Mouse (Mus musculus): ENCODE measurements around the gene Nudt14. TPM values are rescaled to one million over a fixed set of nuclear protein-coding genes. Genes with fewer than 3 reads are reported as not detected.

Nudt14 gene
- polyA plus RNA-seq, 1 experiment from 2014 or later = 53.1 TPM

- Histone ChIP-seq H3K4me1 (ENCODE audit: control insufficient read depth, insufficient read depth, low read length) (peaks cover 27% of the 10 kb centered on the region), H3K9ac (ENCODE audit: low read depth, low read length) (no peak overlapping the region), H3K27me3 (ENCODE audit: control insufficient read depth, insufficient read depth, low read depth, low read length) (peaks cover 5% of the 10 kb centered on the region; the same call in 1 of the 2 replicates)
Measured at GRCm38 (mm10) chr12:112927265-112927664, 14.7 kb downstream of the Nudt14 start.

DNA sequence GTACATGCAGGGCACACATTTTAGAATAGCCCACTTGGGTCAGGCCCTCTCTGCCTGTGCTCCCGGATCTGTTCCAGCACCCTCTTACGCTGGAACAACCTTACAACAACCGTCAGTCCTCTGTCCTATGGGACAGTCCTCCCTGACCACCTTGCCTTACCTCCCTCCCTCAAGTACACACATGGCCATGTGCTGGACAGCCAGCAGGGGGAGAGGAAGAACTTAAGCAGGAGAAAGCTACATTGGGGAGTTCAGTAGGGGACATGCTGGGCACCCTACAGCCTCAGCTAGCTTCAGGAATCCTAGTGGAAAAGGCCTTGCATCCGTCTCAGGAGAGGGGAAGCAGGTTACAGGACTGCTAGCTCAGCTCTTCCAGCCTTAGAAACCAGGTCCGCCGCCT is 16.0 kb downstream of the Nudt14 start:
- H3K36me3 ChIP-seq (ENCODE audit: control insufficient read depth, insufficient read depth, low read length) = no peaks in the 10 kb centered on the region; the same call in 1 of the 2 replicates
- no peak overlapping the region for H3K9ac ChIP-seq (ENCODE audit: low read depth, low read length)
- 76% methylated on average over 6 of the region's 6 CpGs for WGBS
- H3K27me3 ChIP-seq (ENCODE audit: control insufficient read depth, insufficient read depth, low read depth, low read length) = peaks cover 2% of the 10 kb centered on the region; the same call in 1 of the 2 replicates
- no peak overlapping the region for H3K4me3 ChIP-seq (ENCODE audit: low read depth, low read length)
- H3K4me2 ChIP-seq (ENCODE audit: low read length) = no peak overlapping the region
- peaks cover 27% of the 10 kb centered on the region for H3K4me1 ChIP-seq (ENCODE audit: control insufficient read depth, insufficient read depth, low read length)
- no peaks in the 10 kb centered on the region for H3K9me3 ChIP-seq (replicated peaks; ENCODE audit: control insufficient read depth, low read length, poor library complexity, severe bottlenecking)
- no peak overlapping the region for H3K27ac ChIP-seq (ENCODE audit: low read length)
- ATAC-seq = no peak

More at GRCm38 (mm10) chr12:112927265-112927664, 14.7 kb downstream of the Nudt14 start:
- H3K9me3 ChIP-seq (replicated peaks; ENCODE audit: control insufficient read depth, low read length, poor library complexity, severe bottlenecking) = no peaks in the 10 kb centered on the region
- 72% methylated on average over 14 of the region's 14 CpGs for WGBS
- H3K4me3 ChIP-seq (ENCODE audit: low read depth, low read length) = peak overlapping the region; percentile 8; the same call in 1 of the 2 replicates
- no peak overlapping the region for H3K27ac ChIP-seq (ENCODE audit: low read length)
- H3K4me2 ChIP-seq (ENCODE audit: low read length) = peak overlapping the region; percentile 74
- no peaks in the 10 kb centered on the region; the same call in 1 of the 2 replicates for H3K36me3 ChIP-seq (ENCODE audit: control insufficient read depth, insufficient read depth, low read length)
- ATAC-seq = no peak

GRCm38 (mm10) chr12:112922541-112922940 is 19.4 kb downstream of the Nudt14 start:
- peaks cover 9% of the 10 kb centered on the region; the same call in 1 of the 2 replicates for H3K36me3 ChIP-seq (ENCODE audit: control insufficient read depth, insufficient read depth, low read length)
- WGBS = 16% methylated on average over 3 of the region's 3 CpGs
- ATAC-seq = 0 out of 2 replicates have a peak, but pooled peaks have one; percentile 11

DNA sequence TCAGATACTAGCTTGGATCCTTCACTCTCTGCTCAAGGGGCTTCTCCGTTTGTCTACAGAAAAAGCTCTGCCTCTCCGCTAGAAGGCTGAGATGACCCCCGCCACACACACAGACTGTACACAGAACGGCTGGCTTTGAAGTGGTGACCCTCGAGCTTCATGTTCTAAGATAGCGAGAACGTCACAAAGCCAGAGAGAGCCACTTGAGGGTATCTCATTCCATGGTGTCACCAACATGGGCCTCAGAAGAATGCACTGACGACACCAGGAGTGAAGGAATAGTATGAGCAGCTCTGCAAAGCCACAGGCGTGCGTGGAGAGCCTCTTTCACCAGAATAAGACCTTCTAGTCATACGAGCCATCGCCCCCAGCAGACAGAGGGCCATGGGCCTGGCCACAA is 20.4 kb downstream of the Nudt14 start:
- no peak overlapping the region for H3K4me2 ChIP-seq (ENCODE audit: low read length)
- no peak overlapping the region for H3K27ac ChIP-seq (ENCODE audit: low read length)
- no peak overlapping the region for H3K9ac ChIP-seq (ENCODE audit: low read depth, low read length)
- no peaks in the 10 kb centered on the region for H3K9me3 ChIP-seq (replicated peaks; ENCODE audit: control insufficient read depth, low read length, poor library complexity, severe bottlenecking)
- no peak overlapping the region for H3K4me3 ChIP-seq (ENCODE audit: low read depth, low read length)
- peaks cover 8% of the 10 kb centered on the region for H3K4me1 ChIP-seq (ENCODE audit: control insufficient read depth, insufficient read depth, low read length)
- 83% methylated on average over 12 of the region's 12 CpGs for WGBS
- H3K36me3 ChIP-seq (ENCODE audit: control insufficient read depth, insufficient read depth, low read length) = peaks cover 10% of the 10 kb centered on the region; the same call in 1 of the 2 replicates
- no peaks in the 10 kb centered on the region for H3K27me3 ChIP-seq (ENCODE audit: control insufficient read depth, insufficient read depth, low read depth, low read length)
- no peak for ATAC-seq

More at GRCm38 (mm10) chr12:112922541-112922940, 19.4 kb downstream of the Nudt14 start:
- Histone ChIP-seq H3K9ac (ENCODE audit: low read depth, low read length) (no peak overlapping the region), H3K4me2 (ENCODE audit: low read length) (no peak overlapping the region), H3K9me3 (replicated peaks; ENCODE audit: control insufficient read depth, low read length, poor library complexity, severe bottlenecking) (no peaks in the 10 kb centered on the region), H3K4me1 (ENCODE audit: control insufficient read depth, insufficient read depth, low read length) (peaks cover 17% of the 10 kb centered on the region), H3K27me3 (ENCODE audit: control insufficient read depth, insufficient read depth, low read depth, low read length) (peaks cover 2% of the 10 kb centered on the region; the same call in 1 of the 2 replicates), H3K4me3 (ENCODE audit: low read depth, low read length) (no peak overlapping the region), H3K27ac (ENCODE audit: low read length) (no peak overlapping the region)

- WGBS = 65% methylated on average over 8 of the region's 8 CpGs
- no peak overlapping the region for H3K27ac ChIP-seq (ENCODE audit: low read length)
- H3K27me3 ChIP-seq (ENCODE audit: control insufficient read depth, insufficient read depth, low read depth, low read length) = no peaks in the 10 kb centered on the region
- no peak overlapping the region for H3K4me3 ChIP-seq (ENCODE audit: low read depth, low read length)
- peaks cover 3% of the 10 kb centered on the region for H3K4me1 ChIP-seq (ENCODE audit: control insufficient read depth, insufficient read depth, low read length)
- H3K9me3 ChIP-seq (replicated peaks; ENCODE audit: control insufficient read depth, low read length, poor library complexity, severe bottlenecking) = no peaks in the 10 kb centered on the region
- H3K9ac ChIP-seq (ENCODE audit: low read depth, low read length) = no peak overlapping the region
- ATAC-seq = no peak
- H3K4me2 ChIP-seq (ENCODE audit: low read length) = no peak overlapping the region
- peaks cover 37% of the 10 kb centered on the region for H3K36me3 ChIP-seq (ENCODE audit: control insufficient read depth, insufficient read depth, low read length)
Measured at GRCm38 (mm10) chr12:112917906-112918305, 24.0 kb downstream of the Nudt14 start.

GRCm38 (mm10) chr12:112917486-112917885 is 24.4 kb downstream of the Nudt14 start:
- no peaks in the 10 kb centered on the region; the same call in 1 of the 2 replicates for H3K4me1 ChIP-seq (ENCODE audit: control insufficient read depth, insufficient read depth, low read length)
- H3K4me3 ChIP-seq (ENCODE audit: low read depth, low read length) = no peak overlapping the region
- H3K27me3 ChIP-seq (ENCODE audit: control insufficient read depth, insufficient read depth, low read depth, low read length) = no peaks in the 10 kb centered on the region
- H3K4me2 ChIP-seq (ENCODE audit: low read length) = no peak overlapping the region
- H3K9ac ChIP-seq (ENCODE audit: low read depth, low read length) = no peak overlapping the region
- no peak for ATAC-seq
- no peak overlapping the region for H3K27ac ChIP-seq (ENCODE audit: low read length)
- no peaks in the 10 kb centered on the region for H3K9me3 ChIP-seq (replicated peaks; ENCODE audit: control insufficient read depth, low read length, poor library complexity, severe bottlenecking)
- peaks cover 40% of the 10 kb centered on the region for H3K36me3 ChIP-seq (ENCODE audit: control insufficient read depth, insufficient read depth, low read length)
- WGBS = 75% methylated on average over 11 of the region's 11 CpGs

DNA sequence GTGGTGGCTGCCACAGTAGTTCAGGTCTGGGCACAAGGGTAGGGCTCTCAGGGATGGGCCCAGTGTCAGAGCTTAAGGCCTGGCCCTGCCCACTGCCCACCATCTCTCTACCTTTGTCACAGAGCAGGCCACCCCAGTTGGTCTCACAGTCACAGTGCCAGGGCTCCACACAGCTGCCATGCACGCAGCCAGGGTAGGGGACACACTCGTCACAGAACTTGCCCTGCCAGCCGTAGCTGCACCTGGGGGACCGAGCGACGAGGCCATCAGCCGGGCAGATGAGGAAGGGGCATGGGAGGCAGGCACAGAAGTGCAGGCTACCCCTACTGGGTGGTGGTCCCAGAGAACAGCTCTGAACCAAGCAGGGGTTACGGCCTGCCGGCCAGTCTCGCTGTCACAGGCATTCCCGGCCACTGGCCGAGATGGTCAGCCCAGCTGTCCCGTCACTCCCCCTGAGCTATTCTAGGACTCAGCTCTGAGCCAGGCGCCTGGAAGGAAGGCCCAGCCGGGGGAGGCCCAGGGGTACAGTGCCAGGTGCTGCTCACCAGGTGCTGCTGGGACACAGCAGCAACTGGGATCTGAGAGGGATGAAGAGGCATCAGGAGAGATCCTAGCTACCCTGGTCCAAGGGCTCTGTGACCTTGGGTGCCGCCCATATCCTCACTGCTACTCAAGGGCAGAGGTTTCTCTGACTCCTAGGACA is 25.1 kb downstream of the Nudt14 start:
- no peak overlapping the region for H3K4me3 ChIP-seq (ENCODE audit: low read depth, low read length)
- H3K36me3 ChIP-seq (ENCODE audit: control insufficient read depth, insufficient read depth, low read length) = peaks cover 42% of the 10 kb centered on the region
- no peak overlapping the region for H3K9ac ChIP-seq (ENCODE audit: low read depth, low read length)
- H3K27me3 ChIP-seq (ENCODE audit: control insufficient read depth, insufficient read depth, low read depth, low read length) = no peaks in the 10 kb centered on the region
- no peak overlapping the region for H3K27ac ChIP-seq (ENCODE audit: low read length)
- 85% methylated on average over 16 of the region's 16 CpGs for WGBS
- no peak overlapping the region for H3K4me2 ChIP-seq (ENCODE audit: low read length)
- no peaks in the 10 kb centered on the region for H3K9me3 ChIP-seq (replicated peaks; ENCODE audit: control insufficient read depth, low read length, poor library complexity, severe bottlenecking)
- ATAC-seq = no peak
- H3K4me1 ChIP-seq (ENCODE audit: control insufficient read depth, insufficient read depth, low read length) = no peaks in the 10 kb centered on the region

- no peaks in the 10 kb centered on the region for H3K9me3 ChIP-seq (replicated peaks; ENCODE audit: control insufficient read depth, low read length, poor library complexity, severe bottlenecking)
- H3K9ac ChIP-seq (ENCODE audit: low read depth, low read length) = no peak overlapping the region
- H3K27me3 ChIP-seq (ENCODE audit: control insufficient read depth, insufficient read depth, low read depth, low read length) = no peaks in the 10 kb centered on the region
- 67% methylated on average over 13 of the region's 13 CpGs for WGBS
- no peak overlapping the region for H3K4me2 ChIP-seq (ENCODE audit: low read length)
- H3K36me3 ChIP-seq (ENCODE audit: control insufficient read depth, insufficient read depth, low read length) = peaks cover 53% of the 10 kb centered on the region
- no peak overlapping the region for H3K27ac ChIP-seq (ENCODE audit: low read length)
- no peak overlapping the region for H3K4me3 ChIP-seq (ENCODE audit: low read depth, low read length)
- H3K4me1 ChIP-seq (ENCODE audit: control insufficient read depth, insufficient read depth, low read length) = no peaks in the 10 kb centered on the region
- ATAC-seq = no peak; the same call in 1 of the 2 replicates
Measured at GRCm38 (mm10) chr12:112915587-112915986, 26.3 kb downstream of the Nudt14 start.

- no peaks in the 10 kb centered on the region for H3K4me1 ChIP-seq (ENCODE audit: control insufficient read depth, insufficient read depth, low read length)
- 82% methylated on average over 11 of the region's 11 CpGs for WGBS
- H3K36me3 ChIP-seq (ENCODE audit: control insufficient read depth, insufficient read depth, low read length) = peaks cover 58% of the 10 kb centered on the region
- no peak overlapping the region for H3K27ac ChIP-seq (ENCODE audit: low read length)
- no peaks in the 10 kb centered on the region for H3K9me3 ChIP-seq (replicated peaks; ENCODE audit: control insufficient read depth, low read length, poor library complexity, severe bottlenecking)
- no peak overlapping the region for H3K9ac ChIP-seq (ENCODE audit: low read depth, low read length)
- no peak overlapping the region for H3K4me2 ChIP-seq (ENCODE audit: low read length)
- ATAC-seq = no peak
- no peak overlapping the region for H3K4me3 ChIP-seq (ENCODE audit: low read depth, low read length)
- H3K27me3 ChIP-seq (ENCODE audit: control insufficient read depth, insufficient read depth, low read depth, low read length) = no peaks in the 10 kb centered on the region
Measured at GRCm38 (mm10) chr12:112914527-112914926, 27.4 kb downstream of the Nudt14 start.

Data from midbrain, embryonic 16.5 days (tissue).